Mouse (Mus musculus) frontal cortex, postnatal 10 days (tissue): ENCODE data around the gene C1ql2.

ENCODE experiments used
- DNase-seq, 2 experiments: peaks; one replicate each; pipeline ENCODE4 v3.0.0; 2022; ENCODE audit warnings: low spot score in 2 of 2, mixed read lengths in 1 of 2

Gene C1ql2

GRCm38 (mm10) chr1:120385029-120385571 lies 44.7 kb downstream of the C1ql2 start:
- DNase-seq, result no peak

- DNase-seq, result no peak
Observed at GRCm38 (mm10) chr1:120389734-120390133, 49.4 kb downstream of the C1ql2 start.

- no peak for DNase-seq
Observed at GRCm38 (mm10) chr1:120390336-120390735, 50.0 kb downstream of the C1ql2 start.
